Mouse (Mus musculus): Measurements from ENCODE around the gene Atp8b4.
A peak's percentile ranks its signal among the peaks of the same experiment; 100 is the strongest.
"Not testable (repeated sequence)": the region's sequence is repeated elsewhere in the genome, so short reads cannot be mapped to it uniquely, and the experiment has no call there.

Gene Atp8b4

DNA sequence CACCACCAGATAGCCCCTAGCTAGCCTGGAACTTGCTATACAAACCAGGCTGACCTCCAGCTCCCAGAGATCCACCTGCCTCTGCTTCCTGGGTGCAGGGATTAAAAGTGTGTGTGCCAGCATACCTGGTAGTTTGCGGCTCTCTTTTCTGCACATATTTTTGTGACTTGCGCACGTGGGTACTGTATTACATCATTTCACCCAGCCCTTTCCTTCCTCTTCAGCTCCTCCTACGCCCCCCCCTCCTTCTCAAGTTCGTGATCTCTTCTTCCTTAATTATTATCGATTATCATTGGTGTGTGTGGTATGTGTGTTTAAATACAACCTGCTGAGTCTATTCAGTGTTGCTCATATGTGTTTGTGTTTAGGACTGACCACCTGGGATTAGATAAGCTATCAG, at the start of gene Atp8b4:
Gene Atp8b4, minus strand, starts transcription at position 154 of the 400 bp plus-strand sequence.
- peak; percentile 29 for DNase-seq (ENCODE audit: low read depth)

DNA sequence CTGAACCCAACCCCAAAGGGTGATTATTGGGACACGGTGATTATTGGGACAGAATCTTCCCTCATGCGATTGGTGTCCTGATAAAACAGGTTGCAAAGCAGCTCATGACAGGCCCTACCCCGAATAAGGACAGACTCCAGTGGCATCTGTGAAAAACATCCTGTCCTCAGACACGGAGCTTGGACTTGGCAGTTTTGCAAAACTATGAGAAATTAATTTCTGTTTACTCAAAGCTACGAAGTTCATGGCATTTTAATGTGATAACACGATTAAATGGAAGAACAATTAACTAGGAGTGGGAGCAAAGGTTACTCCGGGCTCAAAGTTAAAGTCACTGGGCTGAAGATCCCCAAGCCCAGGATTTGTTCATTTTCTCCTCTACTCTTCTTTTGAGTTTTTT, 49.2 kb upstream of the Atp8b4 start:
- no peak for DNase-seq (ENCODE audit: low read depth)

DNA sequence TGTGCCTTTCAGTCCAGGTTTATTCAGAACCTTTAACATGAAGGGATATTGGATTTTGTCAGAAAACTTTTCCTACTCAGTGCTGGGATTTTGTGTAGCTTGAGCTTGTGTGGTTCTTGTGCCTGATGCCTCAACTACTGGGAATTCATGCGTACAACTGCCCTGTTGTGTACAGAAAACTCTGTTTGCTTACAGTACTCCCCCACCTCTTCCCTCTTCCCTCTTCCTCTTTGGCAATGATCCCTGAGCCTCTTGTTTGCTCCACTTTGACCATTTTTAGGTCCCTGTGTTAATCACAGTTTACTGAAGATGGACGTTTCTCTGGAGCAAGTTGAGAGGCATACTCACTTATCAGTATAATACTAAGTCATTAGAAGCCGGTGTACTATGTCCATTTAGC, 45.9 kb upstream of the Atp8b4 start:
- DNase-seq (ENCODE audit: low read depth), result no peak

DNA sequence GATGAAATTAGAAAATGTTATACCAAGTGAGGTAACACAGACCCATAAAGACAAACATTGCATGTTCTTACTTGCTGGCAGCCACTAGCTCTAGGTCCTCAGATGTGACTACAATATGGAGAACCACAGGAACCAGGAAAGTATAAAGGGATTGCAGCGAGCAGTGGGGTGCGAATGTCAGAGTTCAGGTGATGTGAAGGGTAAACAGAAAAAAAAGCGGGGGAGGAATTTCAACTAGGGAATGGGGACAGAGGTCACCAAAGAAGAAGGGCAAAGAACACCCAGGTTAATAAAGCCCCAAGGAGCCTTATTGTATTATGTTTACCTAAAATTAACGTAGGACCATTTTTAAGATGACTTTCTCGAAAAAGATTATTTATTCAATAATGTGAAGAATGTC, 44.8 kb upstream of the Atp8b4 start:
- DNase-seq (ENCODE audit: low read depth), result no peak

- DNase-seq (ENCODE audit: low read depth), result no peak
Measured at GRCm38 (mm10) chr2:126542211-126542610, 41.7 kb upstream of the Atp8b4 start.

- DNase-seq (ENCODE audit: low read depth), result no peak
Measured at GRCm38 (mm10) chr2:126540390-126540925, 40.0 kb upstream of the Atp8b4 start.

- DNase-seq (ENCODE audit: low read depth), result no peak
Measured at GRCm38 (mm10) chr2:126537654-126538053, 37.2 kb upstream of the Atp8b4 start.

GRCm38 (mm10) chr2:126530581-126530980, 30.1 kb upstream of the Atp8b4 start:
- DNase-seq (ENCODE audit: low read depth), result no peak

- peak; percentile 57 for DNase-seq (ENCODE audit: low read depth)
Measured at GRCm38 (mm10) chr2:126527461-126527860, 27.0 kb upstream of the Atp8b4 start.

DNA sequence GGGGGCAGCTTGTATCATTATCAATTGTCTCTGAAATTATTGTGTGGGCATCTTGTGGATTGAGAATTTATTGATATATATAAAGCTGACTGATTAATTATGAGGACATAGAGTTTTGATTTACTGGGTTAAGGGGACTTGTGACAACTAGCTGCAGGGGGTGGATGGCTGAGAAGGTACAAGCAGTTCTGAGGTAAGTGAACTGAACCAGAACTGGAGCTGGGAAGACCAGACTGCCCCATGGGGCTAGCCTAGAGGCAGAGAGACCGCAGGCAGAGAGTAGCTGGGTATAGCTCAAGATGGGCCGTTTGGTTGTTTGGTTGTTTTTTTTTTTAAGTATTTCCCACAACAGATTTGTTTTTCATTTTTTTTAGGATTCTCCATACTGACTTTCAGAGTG, 23.8 kb upstream of the Atp8b4 start:
- no peak for DNase-seq (ENCODE audit: low read depth)

DNA sequence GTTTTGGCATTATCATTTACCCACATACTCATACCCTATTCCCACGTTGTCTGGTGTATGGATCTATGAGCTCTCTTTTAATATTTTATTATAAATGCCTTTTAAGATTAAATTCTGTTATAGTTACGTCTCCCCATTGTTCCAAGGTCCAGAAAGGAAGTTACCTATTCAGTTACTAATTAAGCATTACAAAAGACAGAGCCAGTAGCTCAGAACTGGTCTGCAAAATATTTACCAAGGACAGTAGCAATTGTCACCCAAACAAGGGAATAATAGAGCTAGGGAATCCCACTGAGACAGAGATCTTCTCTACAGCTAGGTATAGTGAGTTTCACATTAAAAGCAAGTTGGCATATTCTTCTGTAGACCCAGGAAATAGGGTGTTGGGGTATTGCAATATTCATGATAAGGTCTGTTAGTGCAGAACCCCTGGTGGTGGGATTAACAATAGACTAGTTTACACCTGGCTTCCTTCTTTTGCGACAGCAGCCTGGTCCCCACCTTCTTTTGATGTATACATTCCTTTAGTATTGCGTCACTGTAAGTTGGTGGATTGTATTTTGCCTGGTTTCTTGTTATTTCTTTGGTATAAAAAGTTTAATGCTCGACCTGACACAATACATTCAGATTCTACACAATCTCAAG, 22.7 kb upstream of the Atp8b4 start:
- DNase-seq (ENCODE audit: low read depth), result not testable (repeated sequence)

DNA sequence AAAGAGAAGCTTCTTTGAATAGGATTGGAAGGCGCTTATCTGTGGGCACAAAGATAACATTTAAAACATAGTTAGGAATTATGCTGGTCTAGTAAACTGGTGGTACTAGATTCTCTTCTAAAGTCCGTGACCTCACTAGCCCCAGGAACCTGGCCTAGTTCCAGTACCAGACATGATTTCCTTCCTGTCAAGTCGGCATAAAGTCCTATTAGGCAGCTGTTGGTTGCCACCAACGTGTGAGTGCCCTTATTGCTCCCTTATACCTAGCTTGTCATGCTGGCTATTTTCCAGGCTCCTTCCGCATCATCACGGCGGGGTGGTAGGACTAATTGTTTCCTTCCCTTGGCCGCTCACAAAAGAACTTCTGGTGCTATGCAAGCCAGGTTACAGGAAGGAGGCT, 21.6 kb upstream of the Atp8b4 start:
- peak; percentile 73 for DNase-seq (ENCODE audit: low read depth)

DNA sequence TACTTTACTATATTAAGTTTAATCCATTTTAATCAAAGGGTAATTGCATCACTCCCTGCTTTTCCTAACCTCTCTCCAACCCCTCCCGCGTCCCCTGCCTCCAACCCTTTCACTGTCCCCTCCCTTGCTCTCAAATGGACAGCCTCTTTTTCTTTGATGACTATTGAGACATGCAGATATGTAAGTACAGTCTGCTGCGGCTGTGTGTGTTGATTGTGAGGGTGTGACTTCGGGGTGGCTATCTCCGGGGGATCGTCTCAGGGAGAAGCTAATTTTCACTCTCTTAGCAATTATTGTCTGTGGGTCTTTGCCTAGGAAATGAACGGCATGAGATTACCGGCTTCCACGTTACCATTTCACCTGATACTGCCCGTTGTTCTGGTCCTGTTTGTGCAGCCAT, 21.0 kb upstream of the Atp8b4 start:
- peak; percentile 26 for DNase-seq (ENCODE audit: low read depth)

GRCm38 (mm10) chr2:126520828-126521227, 20.4 kb upstream of the Atp8b4 start:
- peak; percentile 86 for DNase-seq (ENCODE audit: low read depth)

DNA sequence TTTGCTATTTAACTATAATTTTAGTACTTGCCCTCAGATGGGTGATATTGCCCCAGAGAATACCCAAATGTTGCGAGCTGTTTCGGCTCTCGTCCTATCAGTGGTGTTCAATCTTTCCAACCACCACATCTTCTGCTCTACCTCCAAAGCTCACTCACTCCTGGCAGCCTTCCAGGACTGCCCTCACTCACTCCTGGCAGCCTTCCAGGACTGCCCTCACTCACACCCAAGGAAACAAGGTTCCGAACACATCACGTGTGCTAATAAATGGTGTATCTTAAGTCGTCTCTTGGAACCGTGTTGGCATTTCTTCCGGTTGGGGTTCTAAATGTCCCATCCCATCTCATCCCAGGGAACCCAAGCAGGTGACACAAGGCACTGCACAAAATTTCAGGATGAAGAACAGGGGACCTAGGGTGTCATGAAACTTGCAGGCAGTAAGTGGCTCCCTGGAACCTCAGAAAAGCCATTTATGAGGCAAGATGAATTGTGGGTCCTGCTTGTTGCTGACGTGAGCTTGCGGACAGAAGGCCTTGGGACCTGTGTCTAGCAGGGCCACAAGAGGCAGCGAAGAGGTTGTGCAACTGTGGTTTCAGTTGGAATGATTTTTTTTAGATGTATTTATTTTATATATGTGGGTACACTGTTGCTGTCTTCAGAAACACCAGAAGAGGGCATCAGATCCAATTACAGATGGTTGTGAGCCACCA, 19.6 kb upstream of the Atp8b4 start:
- DNase-seq (ENCODE audit: low read depth), result peak; percentile 96

DNA sequence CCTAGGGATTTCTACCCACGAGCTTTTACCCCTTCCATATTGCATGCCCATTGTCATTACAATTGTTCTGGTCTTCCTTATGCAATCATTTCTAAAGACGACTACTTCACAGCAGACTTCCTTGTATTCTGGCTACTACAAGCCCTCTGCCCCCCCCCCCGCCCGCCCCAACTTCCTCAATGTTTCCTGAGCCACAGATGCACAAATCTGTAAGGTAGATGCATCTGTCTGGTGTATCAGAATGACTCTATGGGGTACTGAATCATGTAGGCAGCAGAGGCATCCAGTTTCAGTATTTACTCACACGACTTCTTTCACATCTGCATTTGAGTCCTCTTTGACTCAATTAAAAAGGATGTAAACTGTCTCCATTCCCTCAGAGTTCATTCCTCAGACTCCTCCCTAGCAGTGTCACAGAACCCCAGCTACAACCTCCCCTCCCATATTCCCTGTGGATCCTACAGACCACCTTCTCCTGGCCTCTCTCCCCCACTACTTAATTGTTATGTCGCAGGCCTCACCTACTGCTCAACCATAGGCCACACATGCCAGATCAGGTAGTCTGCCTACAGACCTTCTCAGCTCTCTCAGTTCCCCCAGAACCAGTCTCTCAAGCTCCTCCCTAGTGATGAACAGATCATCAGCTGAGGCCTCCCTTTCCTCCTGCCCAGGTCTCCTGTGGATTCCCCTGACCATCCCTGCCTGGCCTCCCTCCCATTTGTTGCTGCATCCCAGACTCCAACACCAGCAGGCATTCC, 14.8 kb upstream of the Atp8b4 start:
- peak; percentile 47 for DNase-seq (ENCODE audit: low read depth)

GRCm38 (mm10) chr2:126508228-126508627, 7.8 kb upstream of the Atp8b4 start:
- DNase-seq (ENCODE audit: low read depth), result peak; percentile 59

- no peak for DNase-seq (ENCODE audit: low read depth)
Measured at GRCm38 (mm10) chr2:126507477-126507876, 7.0 kb upstream of the Atp8b4 start.

- DNase-seq (ENCODE audit: low read depth), result no peak
Measured at GRCm38 (mm10) chr2:126505156-126505555, 4.7 kb upstream of the Atp8b4 start.

DNA sequence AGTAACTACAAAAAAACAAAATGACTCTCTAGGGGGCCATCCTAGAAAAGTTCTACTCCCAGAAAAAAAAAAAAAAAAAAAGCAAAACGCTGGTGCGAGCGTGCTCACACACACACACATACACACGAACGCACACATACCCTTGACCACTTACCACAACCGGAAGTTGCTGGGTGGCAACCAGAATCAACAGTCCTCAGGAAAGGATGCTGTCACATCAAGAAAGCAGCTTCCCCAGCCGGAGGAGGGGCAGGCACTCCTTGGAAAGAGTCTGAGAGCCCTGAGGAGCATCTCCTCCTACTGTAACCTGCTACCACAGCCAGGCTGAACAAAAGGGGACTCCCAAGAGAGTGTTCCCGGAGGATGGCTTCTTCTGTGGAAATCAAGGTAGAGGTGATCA, 744 bp downstream of the Atp8b4 start:
- DNase-seq (ENCODE audit: low read depth), result peak; percentile 90

DNA sequence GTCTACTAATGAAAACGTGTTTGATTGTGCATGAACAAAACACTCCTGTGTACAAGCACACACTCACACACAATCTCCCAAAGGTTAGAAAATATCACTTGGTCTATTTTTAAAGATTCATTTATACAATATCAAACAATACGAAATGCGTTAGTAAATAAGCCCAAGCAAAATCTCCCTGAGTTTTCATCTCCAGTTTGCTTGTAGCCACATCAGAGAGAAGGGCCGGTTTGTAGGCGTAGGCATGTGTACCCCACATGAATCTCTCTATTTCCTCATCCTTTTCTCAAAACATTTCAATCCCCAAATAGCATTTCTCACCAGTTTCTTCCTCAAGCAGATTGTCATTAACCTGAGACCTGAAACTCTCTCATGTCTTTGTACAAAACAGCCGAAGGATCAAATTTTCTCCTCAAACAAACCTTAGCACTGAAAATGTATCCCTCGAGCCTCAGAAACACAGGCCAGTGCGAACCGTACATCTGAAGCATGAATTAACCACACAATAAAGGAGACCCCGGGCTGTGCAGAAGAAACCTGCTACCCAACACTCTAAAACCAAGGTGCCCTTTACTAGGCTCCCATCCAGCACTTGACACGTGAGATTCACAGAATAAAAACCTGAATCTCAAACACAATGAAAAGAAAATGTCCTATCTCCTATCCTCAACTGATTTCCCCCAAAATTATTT, 1.6 kb downstream of the Atp8b4 start:
- DNase-seq (ENCODE audit: low read depth), result no peak

GRCm38 (mm10) chr2:126496838-126497237, 3.6 kb downstream of the Atp8b4 start:
- DNase-seq (ENCODE audit: low read depth), result no peak
